ENCODE assay signal across 28 mouse cellular contexts in the genomic region with DNA sequence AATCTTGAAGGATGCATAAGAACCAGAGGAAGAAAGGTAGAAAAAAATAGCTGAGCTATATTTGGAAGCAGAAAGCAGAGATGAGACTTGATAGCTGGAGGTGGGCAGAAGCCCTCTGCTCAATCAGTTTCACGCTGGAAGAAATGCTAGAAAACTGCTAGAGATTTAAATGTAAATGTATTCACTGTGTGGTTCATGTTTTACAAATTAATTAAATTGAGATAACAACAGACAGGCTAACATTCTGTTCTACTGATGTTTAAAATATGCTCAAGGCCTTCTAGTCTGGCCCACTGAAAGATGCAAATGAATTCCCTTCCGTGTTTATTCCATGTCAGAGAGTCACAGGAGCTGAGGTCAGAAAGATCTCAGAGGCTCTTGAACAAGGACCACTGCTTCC. TPM values are rescaled to one million over a fixed set of nuclear protein-coding genes. Genes with fewer than 3 reads are reported as not detected.
DNase-seq lines count a peak whose midpoint lies in the region; ATAC-seq lines count a peak whose summit lies in the region.
"Had no signal": no experiment of that assay in that cellular context is flagged by ENCODE, and none has a peak within 500 bp of the region (broad histone marks: within the 10 kb centered on the region; RNA-seq: fewer than 3 reads in every experiment).

No protein-coding gene starts in this region.

- no peaks in the 10 kb centered on the region for H3K9me3 ChIP-seq in forebrain, embryonic 16.5 days (ENCODE audit: control insufficient read depth, low read length)
- H3K9me3 ChIP-seq in forebrain, embryonic 13.5 days (replicated peaks), result no peaks in the 10 kb centered on the region
- no peaks in the 10 kb centered on the region for H3K9me3 ChIP-seq in heart, embryonic 14.5 days (ENCODE audit: control insufficient read depth, low read length)
- H3K9me3 ChIP-seq in midbrain, embryonic 14.5 days (ENCODE audit: control insufficient read depth, low read length), result no peaks in the 10 kb centered on the region
- no peaks in the 10 kb centered on the region for H3K9me3 ChIP-seq in midbrain, embryonic 10.5 days (replicated peaks)
- H3K9me3 ChIP-seq in midbrain, embryonic 16.5 days (replicated peaks; ENCODE audit: control insufficient read depth, low read length, poor library complexity, severe bottlenecking), result no peaks in the 10 kb centered on the region
- H3K9me3 ChIP-seq: embryonic facial prominence, embryonic 15.5 days; forebrain, embryonic 10.5 days; heart, embryonic 15.5 days; hindbrain, embryonic 10.5 days; intestine, embryonic 15.5 days had no signal

- intact Hi-C loops in heart, postnatal 10 days (cut with DNase I), result no loop called here

- ATAC-seq in forebrain, embryonic 16.5 days, result peak; percentile 81
- ATAC-seq in forebrain, embryonic 13.5 days, result no peak
- no peak for ATAC-seq in heart, embryonic 14.5 days (ENCODE audit: insufficient number of reproducible peaks, insufficient read depth, low FRiP score, low read depth)
- no peak for ATAC-seq in midbrain, embryonic 14.5 days (ENCODE audit: low FRiP score, low TSS enrichment)
- 0 out of 2 replicates have a peak, but pooled peaks have one; percentile 36 for ATAC-seq in midbrain, embryonic 16.5 days
- ATAC-seq: intestine, embryonic 15.5 days had no signal

- 27% methylated on average over 2 of the region's 2 CpGs for WGBS in forebrain, embryonic 16.5 days
- 59% methylated on average over 2 of the region's 2 CpGs for WGBS in forebrain, embryonic 13.5 days
- 54% methylated on average over 2 of the region's 2 CpGs for WGBS in heart, embryonic 14.5 days
- 39% methylated on average over 2 of the region's 2 CpGs for WGBS in midbrain, embryonic 14.5 days
- WGBS in midbrain, embryonic 10.5 days, result 67% methylated on average over 2 of the region's 2 CpGs
- 45% methylated on average over 2 of the region's 2 CpGs for WGBS in midbrain, embryonic 16.5 days

- no peak for DNase-seq in heart, postnatal 10 days
- DNase-seq in midbrain, embryonic 14.5 days, result peak; percentile 14
- DNase-seq in midbrain, embryonic 10.5 days (ENCODE audit: low spot score), result no peak
- DNase-seq in cerebellum, postnatal 4 days (ENCODE audit: low spot score in 2 of 2), result no peak
- DNase-seq: adrenal gland, postnatal 10 days; cerebellum, adult 2 months; cerebellum, postnatal 10 days; embryo, embryonic 11 days; gastrocnemius, adult 2 months; gastrocnemius, postnatal 25 days had no signal

- peaks cover 9% of the 10 kb centered on the region for H3K4me1 ChIP-seq in forebrain, embryonic 16.5 days (replicated peaks; ENCODE audit: control insufficient read depth, insufficient read depth, low read length)
- H3K4me1 ChIP-seq in forebrain, embryonic 13.5 days, result 0 out of 2 replicates have a peak, but pooled peaks cover 3% of the 10 kb centered on the region
- 0 out of 4 replicates have a peak, but pooled peaks cover 0 to 4% of the 10 kb centered on the region in 2 experiments for H3K4me1 ChIP-seq in heart, embryonic 14.5 days (ENCODE audit: control insufficient read depth in 2 of 2, insufficient read depth in 2 of 2, low read length in 2 of 2)
- no peaks in the 10 kb centered on the region for H3K4me1 ChIP-seq in midbrain, embryonic 14.5 days (ENCODE audit: control insufficient read depth, insufficient read depth, low read length)
- no peaks in the 10 kb centered on the region for H3K4me1 ChIP-seq in midbrain, embryonic 10.5 days
- no peaks in the 10 kb centered on the region for H3K4me1 ChIP-seq in midbrain, embryonic 16.5 days (ENCODE audit: control insufficient read depth, insufficient read depth, low read length)
- H3K4me1 ChIP-seq: embryonic facial prominence, embryonic 15.5 days; forebrain, embryonic 10.5 days; heart, embryonic 15.5 days; hindbrain, embryonic 10.5 days; intestine, embryonic 15.5 days had no signal

- H3K27me3 ChIP-seq in forebrain, embryonic 16.5 days (replicated peaks; ENCODE audit: control insufficient read depth, insufficient read depth, low read length), result no peaks in the 10 kb centered on the region
- no peaks in the 10 kb centered on the region for H3K27me3 ChIP-seq in forebrain, embryonic 13.5 days
- no peaks in the 10 kb centered on the region for H3K27me3 ChIP-seq in heart, embryonic 14.5 days (ENCODE audit: control insufficient read depth, insufficient read depth, low read length)
- no peaks in the 10 kb centered on the region for H3K27me3 ChIP-seq in midbrain, embryonic 14.5 days (ENCODE audit: control insufficient read depth, insufficient read depth, low read length)
- H3K27me3 ChIP-seq in midbrain, embryonic 10.5 days (ENCODE audit: low read depth, poor library complexity, severe bottlenecking), result no peaks in the 10 kb centered on the region
- no peaks in the 10 kb centered on the region for H3K27me3 ChIP-seq in midbrain, embryonic 16.5 days (ENCODE audit: control insufficient read depth, insufficient read depth, low read depth, low read length)
- H3K27me3 ChIP-seq: embryonic facial prominence, embryonic 15.5 days; heart, embryonic 15.5 days; intestine, embryonic 15.5 days had no signal

- H3K27ac ChIP-seq in forebrain, embryonic 16.5 days (ENCODE audit: low read length), result no peak overlapping the region
- no peak overlapping the region for H3K27ac ChIP-seq in forebrain, embryonic 13.5 days
- H3K27ac ChIP-seq in heart, embryonic 14.5 days (replicated peaks in 1 of 2; ENCODE audit: control insufficient read depth in 1 of 2, insufficient read depth in 1 of 2, low read depth in 2 of 2, low read length in 2 of 2), result no peak overlapping the region
- H3K27ac ChIP-seq in midbrain, embryonic 14.5 days (replicated peaks; ENCODE audit: low read depth, low read length), result no peak overlapping the region; the same call in 1 of the 2 replicates
- no peak overlapping the region for H3K27ac ChIP-seq in midbrain, embryonic 10.5 days (replicated peaks)
- H3K27ac ChIP-seq in midbrain, embryonic 16.5 days (ENCODE audit: low read length), result no peak overlapping the region
- H3K27ac ChIP-seq: embryonic facial prominence, embryonic 15.5 days; forebrain, embryonic 10.5 days; gastrocnemius, adult 2 months; heart, embryonic 15.5 days; hindbrain, embryonic 10.5 days; hindbrain, embryonic 14.5 days; intestine, embryonic 15.5 days had no signal

- no peak overlapping the region for H3K4me3 ChIP-seq in forebrain, embryonic 16.5 days (replicated peaks; ENCODE audit: low read length)
- no peak overlapping the region for H3K4me3 ChIP-seq in forebrain, embryonic 13.5 days
- no peak overlapping the region for H3K4me3 ChIP-seq in heart, embryonic 14.5 days (ENCODE audit: control insufficient read depth in 1 of 2, insufficient read depth in 1 of 2, low read depth in 1 of 2, low read length in 2 of 2)
- H3K4me3 ChIP-seq in midbrain, embryonic 14.5 days (replicated peaks; ENCODE audit: low read depth, low read length), result no peak overlapping the region
- H3K4me3 ChIP-seq in midbrain, embryonic 10.5 days, result no peak overlapping the region
- H3K4me3 ChIP-seq in midbrain, embryonic 16.5 days (ENCODE audit: low read depth, low read length), result no peak overlapping the region
- H3K4me3 ChIP-seq: embryonic facial prominence, embryonic 15.5 days; erythroblast, embryonic 14.5 days; forebrain, embryonic 10.5 days; gastrocnemius, adult 2 months; heart, embryonic 15.5 days; hindbrain, embryonic 10.5 days; intestine, embryonic 15.5 days had no signal

- H3K4me2 ChIP-seq in forebrain, embryonic 16.5 days (ENCODE audit: low read length), result no peak overlapping the region
- H3K4me2 ChIP-seq in forebrain, embryonic 13.5 days, result no peak overlapping the region
- 0 out of 2 replicates have a peak overlapping the region, but pooled peaks have one; percentile 4 for H3K4me2 ChIP-seq in heart, embryonic 14.5 days (ENCODE audit: low read length)
- no peak overlapping the region for H3K4me2 ChIP-seq in midbrain, embryonic 14.5 days (ENCODE audit: low read length)
- H3K4me2 ChIP-seq in midbrain, embryonic 16.5 days (ENCODE audit: low read length), result no peak overlapping the region
- H3K4me2 ChIP-seq: embryonic facial prominence, embryonic 15.5 days; heart, embryonic 15.5 days; hindbrain, embryonic 14.5 days; intestine, embryonic 15.5 days had no signal

- no peaks in the 10 kb centered on the region for H3K36me3 ChIP-seq in forebrain, embryonic 16.5 days (ENCODE audit: control insufficient read depth, insufficient read depth)
- no peaks in the 10 kb centered on the region for H3K36me3 ChIP-seq in forebrain, embryonic 13.5 days (ENCODE audit: poor library complexity, severe bottlenecking)
- no peaks in the 10 kb centered on the region for H3K36me3 ChIP-seq in heart, embryonic 14.5 days (ENCODE audit: control insufficient read depth, insufficient read depth, low read length)
- no peaks in the 10 kb centered on the region for H3K36me3 ChIP-seq in midbrain, embryonic 14.5 days (ENCODE audit: control insufficient read depth, insufficient read depth, low read length)
- no peaks in the 10 kb centered on the region for H3K36me3 ChIP-seq in midbrain, embryonic 10.5 days
- H3K36me3 ChIP-seq in midbrain, embryonic 16.5 days (ENCODE audit: control insufficient read depth, insufficient read depth, low read length), result no peaks in the 10 kb centered on the region
- H3K36me3 ChIP-seq: embryonic facial prominence, embryonic 15.5 days; forebrain, embryonic 10.5 days; heart, embryonic 15.5 days; hindbrain, embryonic 10.5 days; intestine, embryonic 15.5 days had no signal

- H3K9ac ChIP-seq in forebrain, embryonic 16.5 days (replicated peaks; ENCODE audit: low read depth, low read length), result no peak overlapping the region
- H3K9ac ChIP-seq in forebrain, embryonic 13.5 days, result no peak overlapping the region
- H3K9ac ChIP-seq in heart, embryonic 14.5 days (ENCODE audit: low read length), result no peak overlapping the region
- H3K9ac ChIP-seq in midbrain, embryonic 14.5 days (replicated peaks; ENCODE audit: low read length), result no peak overlapping the region
- no peak overlapping the region for H3K9ac ChIP-seq in midbrain, embryonic 16.5 days (ENCODE audit: low read depth, low read length)
- H3K9ac ChIP-seq: embryonic facial prominence, embryonic 15.5 days; heart, embryonic 15.5 days; hindbrain, embryonic 14.5 days; intestine, embryonic 15.5 days had no signal

RNA-seq across cellular contexts. Expression of gene Scgn, which starts 19.1 kb away (rescaled TPM):
- polyA plus RNA-seq in forebrain, embryonic 16.5 days (2015; fragmentation: Nextera tagmentation; extraction: Ambion mirVana), result 1.9 and 3.7 TPM in 2 replicates
- 2.1 and 2.6 TPM in 2 replicates for polyA plus RNA-seq in forebrain, embryonic 13.5 days (2015; fragmentation: Nextera tagmentation; extraction: Ambion mirVana)
- polyA plus RNA-seq in heart, embryonic 14.5 days (2014; fragmentation: Nextera tagmentation; extraction: Ambion mirVana), result not detected in 2 replicates
- total RNA-seq in heart, postnatal 10 days (2021), result not detected
- polyA plus RNA-seq in midbrain, embryonic 14.5 days (2014; fragmentation: Nextera tagmentation; extraction: Ambion mirVana), result 1.9 and 2.7 TPM in 2 replicates
- polyA plus RNA-seq in midbrain, embryonic 10.5 days (2016; fragmentation: Nextera tagmentation; extraction: Ambion mirVana), result 0.21 and 0.27 TPM in 2 replicates
- polyA plus RNA-seq in midbrain, embryonic 16.5 days (2015; fragmentation: Nextera tagmentation; extraction: Ambion mirVana), result 1.3 and 2.6 TPM in 2 replicates
- total RNA-seq: common myeloid progenitor, adult 5-6 weeks; gastrocnemius, adult 2 months; gastrocnemius, postnatal 25 days; granulocyte monocyte progenitor cell, adult 5-6 weeks; heart, postnatal 25 days; MEL had no signal
- polyA plus RNA-seq: C2C12; erythroblast, embryonic 14.5 days; forebrain, embryonic 10.5 days; heart, embryonic 15.5 days; hindbrain, embryonic 10.5 days had no signal

RNA-seq across cellular contexts. Expression of gene Hist1h2aa, which starts 37.6 kb away (rescaled TPM):
- polyA plus RNA-seq in forebrain, embryonic 16.5 days (2015; fragmentation: Nextera tagmentation; extraction: Ambion mirVana), result not detected in 2 replicates
- not detected in 2 replicates for polyA plus RNA-seq in forebrain, embryonic 13.5 days (2015; fragmentation: Nextera tagmentation; extraction: Ambion mirVana)
- polyA plus RNA-seq in heart, embryonic 14.5 days (2014; fragmentation: Nextera tagmentation; extraction: Ambion mirVana), result not detected in 2 replicates
- not detected for total RNA-seq in heart, postnatal 10 days (2021)
- polyA plus RNA-seq in midbrain, embryonic 14.5 days (2014; fragmentation: Nextera tagmentation; extraction: Ambion mirVana), result not detected in 2 replicates
- not detected in 2 replicates for polyA plus RNA-seq in midbrain, embryonic 10.5 days (2016; fragmentation: Nextera tagmentation; extraction: Ambion mirVana)
- polyA plus RNA-seq in midbrain, embryonic 16.5 days (2015; fragmentation: Nextera tagmentation; extraction: Ambion mirVana), result not detected in 2 replicates
- total RNA-seq: adrenal gland, postnatal 10 days; adrenal gland, postnatal 4 days; common myeloid progenitor, adult 5-6 weeks; gastrocnemius, adult 2 months; gastrocnemius, postnatal 25 days; granulocyte monocyte progenitor cell, adult 5-6 weeks; heart, postnatal 25 days; MEL had no signal
- polyA plus RNA-seq: C2C12; cerebellum, adult 2 months; embryonic facial prominence, embryonic 11.5 days; embryonic facial prominence, embryonic 15.5 days; erythroblast, embryonic 14.5 days; forebrain, embryonic 10.5 days; heart, embryonic 15.5 days; hindbrain, embryonic 10.5 days; hindbrain, embryonic 14.5 days; intestine, embryonic 15.5 days had no signal

RNA-seq across cellular contexts. Expression of gene Hist1h2ba, which starts 37.9 kb away (rescaled TPM):
- polyA plus RNA-seq in forebrain, embryonic 16.5 days (2015; fragmentation: Nextera tagmentation; extraction: Ambion mirVana), result not detected in 2 replicates
- not detected in 2 replicates for polyA plus RNA-seq in forebrain, embryonic 13.5 days (2015; fragmentation: Nextera tagmentation; extraction: Ambion mirVana)
- not detected in 2 replicates for polyA plus RNA-seq in heart, embryonic 14.5 days (2014; fragmentation: Nextera tagmentation; extraction: Ambion mirVana)
- not detected for total RNA-seq in heart, postnatal 10 days (2021)
- polyA plus RNA-seq in midbrain, embryonic 14.5 days (2014; fragmentation: Nextera tagmentation; extraction: Ambion mirVana), result not detected in 2 replicates
- not detected in 2 replicates for polyA plus RNA-seq in midbrain, embryonic 10.5 days (2016; fragmentation: Nextera tagmentation; extraction: Ambion mirVana)
- polyA plus RNA-seq in midbrain, embryonic 16.5 days (2015; fragmentation: Nextera tagmentation; extraction: Ambion mirVana), result not detected in 2 replicates
- total RNA-seq: adrenal gland, postnatal 10 days; adrenal gland, postnatal 4 days; common myeloid progenitor, adult 5-6 weeks; gastrocnemius, adult 2 months; gastrocnemius, postnatal 25 days; granulocyte monocyte progenitor cell, adult 5-6 weeks; heart, postnatal 25 days; MEL had no signal
- polyA plus RNA-seq: C2C12; cerebellum, adult 2 months; embryonic facial prominence, embryonic 11.5 days; embryonic facial prominence, embryonic 15.5 days; erythroblast, embryonic 14.5 days; forebrain, embryonic 10.5 days; heart, embryonic 15.5 days; hindbrain, embryonic 10.5 days; hindbrain, embryonic 14.5 days; intestine, embryonic 15.5 days had no signal

RNA-seq across cellular contexts. Expression of gene Slc17a4, which starts 57.1 kb away (rescaled TPM):
- polyA plus RNA-seq in forebrain, embryonic 16.5 days (2015; fragmentation: Nextera tagmentation; extraction: Ambion mirVana), result not detected in 2 replicates
- not detected in 2 replicates for polyA plus RNA-seq in forebrain, embryonic 13.5 days (2015; fragmentation: Nextera tagmentation; extraction: Ambion mirVana)
- not detected in 2 replicates for polyA plus RNA-seq in heart, embryonic 14.5 days (2014; fragmentation: Nextera tagmentation; extraction: Ambion mirVana)
- not detected for total RNA-seq in heart, postnatal 10 days (2021)
- polyA plus RNA-seq in midbrain, embryonic 14.5 days (2014; fragmentation: Nextera tagmentation; extraction: Ambion mirVana), result not detected in 2 replicates
- polyA plus RNA-seq in midbrain, embryonic 10.5 days (2016; fragmentation: Nextera tagmentation; extraction: Ambion mirVana), result not detected in 2 replicates
- not detected in 2 replicates for polyA plus RNA-seq in midbrain, embryonic 16.5 days (2015; fragmentation: Nextera tagmentation; extraction: Ambion mirVana)
- total RNA-seq: gastrocnemius, adult 2 months; gastrocnemius, postnatal 25 days; granulocyte monocyte progenitor cell, adult 5-6 weeks; heart, postnatal 25 days; MEL had no signal
- polyA plus RNA-seq: C2C12; cerebellum, adult 2 months; embryonic facial prominence, embryonic 11.5 days; embryonic facial prominence, embryonic 15.5 days; erythroblast, embryonic 14.5 days; forebrain, embryonic 10.5 days; heart, embryonic 15.5 days; hindbrain, embryonic 10.5 days; hindbrain, embryonic 14.5 days had no signal

Comparison
In these comparisons a context has a peak if more than half of its experiments do, and no peak if none do; other contexts are left out.
1. ATAC-seq: peak in forebrain, embryonic 16.5 days (single experiment) and midbrain, embryonic 16.5 days (single experiment); none in forebrain, embryonic 13.5 days (single experiment), heart, embryonic 14.5 days (single experiment) and midbrain, embryonic 14.5 days (single experiment).